Mouse (Mus musculus) testis, adult 2 months (tissue): ENCODE results near the gene Ercc1. TPM values are rescaled to one million over a fixed set of nuclear protein-coding genes. Genes with fewer than 3 reads are reported as not detected.

Experiments used
- H3K27ac ChIP-seq: fragments of 200-500 bp; 2 replicates; pipeline ENCODE4 v1.5.1; 2012; ENCODE audit warnings: low read depth, low read length; ENCODE audit not compliant: control insufficient read depth, insufficient read depth
- H3K27me3 ChIP-seq: fragments of 200-500 bp; 2 replicates; pipeline ENCODE4 v1.6.1; 2012; ENCODE audit warnings: mild to moderate bottlenecking, low read length, moderate library complexity; ENCODE audit not compliant: control insufficient read depth, insufficient read depth
- H3K36me3 ChIP-seq: fragments of 200-500 bp; 2 replicates; pipeline ENCODE4 v1.6.1; 2012; ENCODE audit warnings: mild to moderate bottlenecking, low read length; ENCODE audit not compliant: control insufficient read depth, insufficient read depth
- H3K4me1 ChIP-seq: fragments of 200-500 bp; 2 replicates; pipeline ENCODE4 v1.6.1; 2012; ENCODE audit warnings: low read length; ENCODE audit not compliant: control insufficient read depth, insufficient read depth
- H3K4me3 ChIP-seq: fragments of 200-500 bp; 2 replicates; pipeline ENCODE4 v1.5.1; 2012; ENCODE audit warnings: low read depth, mild to moderate bottlenecking, low read length, moderate library complexity, mixed read lengths; ENCODE audit not compliant: control insufficient read depth
- CTCF ChIP-seq: fragments of 200-500 bp; IDR thresholded peaks from 2 replicates; pipeline ENCODE4 v1.5.1; 2012; ENCODE audit warnings: low read depth, mild to moderate bottlenecking, inconsistent platforms, low read length, moderate library complexity; ENCODE audit not compliant: control insufficient read depth, insufficient read depth, insufficient replicate concordance
- POLR2A ChIP-seq: fragments of 200-500 bp; IDR thresholded peaks from 2 replicates; pipeline ENCODE4 v1.6.1; 2012; ENCODE audit warnings: low read depth, mild to moderate bottlenecking, inconsistent platforms, low read length, moderate library complexity; ENCODE audit not compliant: control insufficient read depth
- polyA plus RNA-seq: library from polyadenylated mRNA; depleted of rRNA; stranded (reverse); fragments of >200 nt; gene quantifications from 2 replicates; pipeline ENCODE4 v1.2.3, GENCODE M21; 2012

The Ercc1 gene
- polyA plus RNA-seq, 1 experiment: 50.1 TPM

DNA sequence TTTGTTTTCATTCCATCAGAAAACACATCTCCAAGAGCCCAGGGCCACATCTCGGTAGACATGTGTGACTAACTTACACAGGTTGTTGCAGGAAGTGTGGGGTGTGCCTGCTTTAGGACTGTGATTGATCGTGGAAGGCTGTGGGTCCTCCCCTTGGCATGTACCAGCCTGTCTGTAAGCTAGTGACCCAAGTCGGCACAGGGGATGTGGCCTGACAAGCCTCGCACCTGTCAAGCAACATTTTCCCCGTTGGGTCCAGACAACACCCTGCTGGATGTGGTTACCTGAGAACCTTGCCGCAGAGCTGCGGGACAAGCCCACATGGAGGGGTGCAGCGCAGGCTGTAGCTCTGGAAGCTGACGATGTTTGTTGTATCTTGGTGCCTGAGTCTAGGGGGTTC, 22.1 kb upstream of the Ercc1 start:
- H3K36me3 ChIP-seq: no peaks in the 10 kb centered on the region
- no peaks in the 10 kb centered on the region; the same call in 1 of the 2 replicates for H3K27me3 ChIP-seq

DNA sequence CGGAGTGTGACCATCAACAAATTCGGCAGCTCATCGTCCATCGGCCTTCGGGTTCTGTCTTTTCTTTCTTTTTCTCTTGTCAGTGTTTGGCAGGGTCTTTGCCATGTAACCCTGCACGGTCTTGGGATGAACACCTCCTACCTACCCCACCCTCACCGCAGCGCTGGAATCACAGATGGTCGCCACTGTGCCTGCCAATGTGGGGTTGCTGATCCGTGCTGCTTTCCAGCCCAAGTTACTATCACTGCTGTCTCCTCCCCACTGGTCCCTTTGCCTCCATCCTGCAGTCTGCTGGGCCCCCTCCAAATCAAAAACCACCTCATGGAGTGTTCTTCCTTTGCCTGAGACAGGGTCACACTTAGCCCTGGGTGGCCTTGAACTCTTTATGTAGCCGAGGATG, 20.4 kb upstream of the Ercc1 start:
- Histone ChIP-seq H3K4me3 (no peak overlapping the region), H3K36me3 (no peaks in the 10 kb centered on the region), H3K27ac (no peak overlapping the region), H3K27me3 (no peaks in the 10 kb centered on the region; the same call in 1 of the 2 replicates), H3K4me1 (peaks cover 19% of the 10 kb centered on the region)
- no peak for TF ChIP-seq CTCF
- no peak for TF ChIP-seq POLR2A

More for the DNA sequence above, 22.1 kb upstream of the Ercc1 start:
- Histone ChIP-seq H3K4me3 (no peak overlapping the region), H3K4me1 (peaks cover 16% of the 10 kb centered on the region), H3K27ac (no peak overlapping the region)
- TF ChIP-seq POLR2A: no peak
- no peak for TF ChIP-seq CTCF

DNA sequence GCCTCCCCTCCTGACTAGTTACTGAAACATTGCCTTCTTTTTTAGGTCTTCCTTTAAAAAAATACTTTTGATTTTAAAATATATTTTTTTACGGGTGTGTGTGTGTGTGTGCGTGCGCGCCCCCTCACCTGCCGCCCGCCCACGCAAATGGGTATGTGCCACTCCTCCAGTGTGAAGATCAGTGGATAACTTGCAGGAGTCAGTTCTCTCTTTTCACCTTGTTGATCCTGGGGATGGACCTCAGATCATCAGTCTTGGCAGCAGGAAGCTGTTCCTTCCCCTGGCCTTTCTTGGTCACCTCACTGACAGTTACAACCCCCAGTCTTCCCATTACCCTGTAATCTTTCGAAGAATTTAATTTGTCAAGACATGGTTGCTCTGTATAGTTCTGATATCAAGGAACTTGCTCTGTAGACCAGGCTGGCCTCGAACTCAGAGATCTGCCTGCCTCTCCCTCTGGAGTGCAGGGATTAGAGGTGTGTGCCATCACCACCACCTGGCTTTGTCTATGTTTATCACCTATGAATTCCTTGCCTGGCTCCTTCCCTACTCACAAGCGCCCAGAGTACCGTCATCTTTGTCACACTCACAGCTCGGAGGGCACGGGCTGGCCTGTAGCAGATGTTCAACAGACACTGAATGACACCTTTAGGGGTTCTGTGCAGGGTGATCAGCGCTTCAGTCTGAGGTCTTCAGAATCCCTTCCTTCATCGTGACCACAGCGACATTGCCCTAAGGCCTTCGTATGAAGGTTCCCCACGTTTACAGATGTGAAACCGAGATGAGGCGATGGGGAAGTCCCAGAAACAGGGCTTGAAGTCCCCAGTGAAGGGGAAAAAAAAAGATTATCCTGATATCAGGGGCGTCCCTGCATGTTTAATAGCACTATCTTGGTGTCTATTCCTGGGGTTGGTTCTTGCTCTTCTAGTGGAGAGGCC, 19.0 kb upstream of the Ercc1 start:
- no peak overlapping the region for H3K4me3 ChIP-seq

DNA sequence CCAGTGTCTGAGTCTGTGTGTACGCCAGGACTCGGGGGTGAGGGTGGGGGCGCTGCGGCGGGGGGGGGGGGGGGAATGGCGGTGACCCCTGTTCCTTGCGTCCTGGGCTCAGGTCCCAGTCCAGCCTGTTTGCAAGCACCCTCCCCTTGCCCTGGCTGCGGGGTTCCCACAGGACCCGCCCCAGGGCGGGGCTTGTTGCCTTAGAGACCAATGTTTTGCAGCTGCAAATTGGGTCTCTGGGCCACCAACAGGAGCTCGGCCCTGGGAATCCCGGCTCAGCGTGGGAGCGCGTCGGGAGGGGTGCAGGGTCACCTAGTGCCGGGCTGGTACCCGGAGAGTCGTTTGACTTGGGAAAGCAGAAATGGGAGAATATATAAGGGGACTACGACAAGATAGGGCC, 18.2 kb upstream of the Ercc1 start:
- Histone ChIP-seq H3K27ac (no peak overlapping the region), H3K36me3 (no peaks in the 10 kb centered on the region), H3K27me3 (no peaks in the 10 kb centered on the region; the same call in 1 of the 2 replicates), H3K4me3 (peak overlapping the region; percentile 58), H3K4me1 (peaks cover 14% of the 10 kb centered on the region)
- TF ChIP-seq POLR2A (no peak), CTCF (no peak)

More for the DNA sequence above, 19.0 kb upstream of the Ercc1 start:
- no peaks in the 10 kb centered on the region for H3K36me3 ChIP-seq
- no peak for TF ChIP-seq CTCF
- no peak for TF ChIP-seq POLR2A
- no peak overlapping the region for H3K27ac ChIP-seq
- H3K4me1 ChIP-seq: peaks cover 14% of the 10 kb centered on the region
- no peaks in the 10 kb centered on the region; the same call in 1 of the 2 replicates for H3K27me3 ChIP-seq

DNA sequence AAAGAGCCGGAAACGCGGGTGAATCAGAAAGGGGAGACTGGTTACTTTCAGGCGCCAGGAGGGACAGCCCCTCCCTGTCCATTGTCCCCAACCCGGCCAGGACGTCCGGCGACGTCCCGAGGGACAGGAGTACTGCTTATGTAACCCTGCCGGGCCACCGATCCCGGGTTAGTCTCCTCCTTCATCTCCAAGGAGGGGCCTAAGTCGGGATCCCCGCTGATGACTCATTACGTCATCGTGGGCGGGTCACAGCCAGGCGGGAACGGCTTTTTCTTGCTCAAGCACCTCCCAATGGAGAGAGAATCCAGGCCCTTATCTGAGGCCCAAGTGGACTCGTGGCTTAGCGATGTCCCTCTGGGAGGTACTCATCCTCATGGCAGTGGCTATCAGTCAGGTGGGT, 17.4 kb upstream of the Ercc1 start:
- TF ChIP-seq CTCF (no peak), POLR2A (0 out of 2 replicates have a peak, but pooled peaks have one; percentile 24)
- Histone ChIP-seq H3K27me3 (no peaks in the 10 kb centered on the region; the same call in 1 of the 2 replicates), H3K36me3 (no peaks in the 10 kb centered on the region), H3K27ac (0 out of 2 replicates have a peak overlapping the region, but pooled peaks have one; percentile 11), H3K4me1 (peaks cover 14% of the 10 kb centered on the region), H3K4me3 (peak overlapping the region; percentile 58)

DNA sequence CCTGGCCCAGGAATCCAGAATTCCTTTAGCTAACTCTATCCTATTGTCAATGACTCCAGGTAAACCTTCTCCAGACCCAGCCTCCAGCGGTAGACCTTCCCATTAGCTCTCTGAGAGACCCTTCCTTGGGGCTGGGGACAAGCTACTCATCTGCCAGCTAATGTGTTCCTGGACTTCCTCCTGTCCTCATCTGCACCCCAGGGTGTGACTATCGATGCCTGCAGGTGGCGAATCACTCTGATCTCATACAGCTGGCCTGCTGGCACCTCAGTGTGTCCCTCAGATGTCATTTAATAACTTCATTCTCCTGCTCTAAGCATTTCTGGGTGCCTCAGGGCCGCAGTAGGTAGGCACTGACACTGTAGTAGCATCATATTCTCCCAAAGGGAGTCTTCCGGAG, 16.8 kb upstream of the Ercc1 start:
- no peaks in the 10 kb centered on the region for H3K36me3 ChIP-seq
- no peaks in the 10 kb centered on the region; the same call in 1 of the 2 replicates for H3K27me3 ChIP-seq
- TF ChIP-seq POLR2A: no peak
- TF ChIP-seq CTCF: no peak
- no peak overlapping the region for H3K27ac ChIP-seq
- H3K4me1 ChIP-seq: peaks cover 18% of the 10 kb centered on the region
- no peak overlapping the region for H3K4me3 ChIP-seq

DNA sequence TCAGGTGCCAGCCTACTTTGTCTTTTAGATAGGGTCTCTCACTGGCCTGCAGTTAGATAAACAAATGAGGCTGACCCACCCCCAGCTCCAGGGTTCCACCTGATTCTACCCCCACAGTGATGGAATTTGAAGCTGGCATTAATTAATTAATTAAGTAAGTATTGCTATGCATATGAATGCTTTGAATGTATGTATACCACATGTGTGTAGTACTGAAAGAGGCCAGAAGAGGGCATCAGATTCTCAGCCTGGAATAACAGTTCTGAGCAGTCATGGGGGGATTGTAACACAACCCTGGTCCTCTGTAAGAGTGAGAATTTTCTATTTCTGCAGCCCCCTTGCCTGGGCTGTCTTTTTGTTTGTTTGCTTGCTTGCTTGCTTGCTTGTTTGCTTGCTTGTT, 16.2 kb upstream of the Ercc1 start:
- Histone ChIP-seq H3K4me3 (no peak overlapping the region), H3K36me3 (no peaks in the 10 kb centered on the region), H3K4me1 (peaks cover 23% of the 10 kb centered on the region), H3K27ac (no peak overlapping the region), H3K27me3 (no peaks in the 10 kb centered on the region; the same call in 1 of the 2 replicates)
- TF ChIP-seq CTCF (no peak), POLR2A (no peak)
